Mouse (Mus musculus) forebrain, embryonic 14.5 days (tissue): ENCODE data around the gene Pdcd1. TPM values are rescaled to one million over a fixed set of nuclear protein-coding genes. Genes with fewer than 3 reads are reported as not detected.

Experiments
- ATAC-seq: fragments of 200-750 bp; cut with Nextera tagmentation; 2 replicates; pipeline ENCODE4 v1.8.0; 2017; ENCODE audit warnings: mild to moderate bottlenecking, moderate library complexity
- DNase-seq: peaks from one replicate; pipeline ENCODE4 v3.0.0-alpha.2; 2015; ENCODE audit warnings: low spot score
- H3K27ac ChIP-seq: fragments of 300-500 bp; sonication (generic); 2 replicates; pipeline ENCODE4 v1.5.1; 2014; ENCODE audit warnings: low read depth, mild to moderate bottlenecking, control low read depth, low read length, moderate library complexity
- H3K27me3 ChIP-seq: fragments of 300-500 bp; sonication (generic); replicated peaks from 2 replicates; pipeline ENCODE4 v1.6.1; 2014; ENCODE audit warnings: low read length, control low read depth, mixed read lengths; ENCODE audit not compliant: control insufficient read depth, insufficient read depth
- H3K36me3 ChIP-seq: fragments of 300-500 bp; sonication (generic); 2 replicates; pipeline ENCODE4 v1.6.1; 2014; ENCODE audit warnings: low read length, control low read depth; ENCODE audit not compliant: control insufficient read depth, insufficient read depth
- H3K4me1 ChIP-seq: fragments of 300-500 bp; sonication (generic); 2 replicates; pipeline ENCODE4 v1.6.1; 2014; ENCODE audit warnings: antibody characterized with exemption, low read length, control low read depth; ENCODE audit not compliant: control insufficient read depth, insufficient read depth
- H3K4me2 ChIP-seq: fragments of 300-500 bp; sonication (generic); 2 replicates; pipeline ENCODE4 v1.6.1; 2014; ENCODE audit warnings: mild to moderate bottlenecking, control low read depth, low read length
- H3K4me3 ChIP-seq: fragments of 300-500 bp; sonication (generic); 2 replicates; pipeline ENCODE4 v1.5.1; 2014; ENCODE audit warnings: low read depth, low read length, control low read depth
- H3K9ac ChIP-seq: fragments of 300-500 bp; sonication (generic); 2 replicates; pipeline ENCODE4 v1.6.1; 2014; ENCODE audit warnings: mild to moderate bottlenecking, low read length, control low read depth, moderate library complexity
- H3K9me3 ChIP-seq: fragments of 300-500 bp; sonication (generic); replicated peaks from 2 replicates; pipeline ENCODE4 v1.6.1; 2016; ENCODE audit warnings: low read length, control low read depth, mixed read lengths; ENCODE audit not compliant: control insufficient read depth
- WGBS: fragments of 180-500 bp; shearing (Covaris S2); extraction: QIAGEN DNeasy Blood & Tissue Kit; methylation state at CpG from one replicate; pipeline ENCODE4 v1.1.7; 2014; 5-methylcytosine and 5-hydroxymethylcytosine counted together
- polyA plus RNA-seq: library from polyadenylated mRNA; unstranded; fragments of >200 nt; fragmentation: Nextera tagmentation; extraction: Ambion mirVana; gene quantifications from 2 replicates; pipeline ENCODE4 v1.2.1, GENCODE M21; 2014

Gene Pdcd1
- polyA plus RNA-seq, result not detected in 2 replicates

DNA sequence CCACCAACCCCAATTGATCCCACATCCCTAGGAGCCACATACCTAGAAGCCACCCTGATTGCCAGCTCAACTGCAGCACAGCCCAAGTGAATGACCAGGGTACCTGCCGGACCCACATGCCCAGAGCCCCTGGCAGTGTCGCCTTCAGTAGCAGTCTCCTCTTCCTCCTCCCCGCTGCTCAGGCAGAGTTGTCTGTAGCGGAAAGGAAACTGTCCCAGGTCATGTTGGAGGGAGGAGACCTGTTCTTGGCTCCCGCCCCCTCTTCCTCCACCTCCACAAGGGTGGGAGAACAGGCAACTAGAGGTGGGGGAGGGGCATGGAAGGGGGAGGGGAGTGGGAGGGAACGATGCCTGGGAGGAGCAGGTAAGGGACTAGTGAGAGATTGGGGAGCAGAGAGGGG is at the start of gene Pdcd1:
TSS of gene Pdcd1 (minus strand) at position 181 of the 400 bp plus-strand sequence.
- H3K4me2 ChIP-seq, result no peak within 1 kb of the TSS
- no peak for ATAC-seq
- H3K9me3 ChIP-seq, result no peaks in the 10 kb centered on the region
- no peaks in the 10 kb centered on the region for H3K36me3 ChIP-seq
- H3K27ac ChIP-seq, result no peak within 1 kb of the TSS
- no peaks in the 10 kb centered on the region for H3K27me3 ChIP-seq
- H3K4me3 ChIP-seq, result no peak within 1 kb of the TSS
- H3K9ac ChIP-seq, result no peak within 1 kb of the TSS
- 67% methylated on average over 5 of the region's 6 CpGs for WGBS
- DNase-seq, result no peak
- no peaks in the 10 kb centered on the region for H3K4me1 ChIP-seq

DNA sequence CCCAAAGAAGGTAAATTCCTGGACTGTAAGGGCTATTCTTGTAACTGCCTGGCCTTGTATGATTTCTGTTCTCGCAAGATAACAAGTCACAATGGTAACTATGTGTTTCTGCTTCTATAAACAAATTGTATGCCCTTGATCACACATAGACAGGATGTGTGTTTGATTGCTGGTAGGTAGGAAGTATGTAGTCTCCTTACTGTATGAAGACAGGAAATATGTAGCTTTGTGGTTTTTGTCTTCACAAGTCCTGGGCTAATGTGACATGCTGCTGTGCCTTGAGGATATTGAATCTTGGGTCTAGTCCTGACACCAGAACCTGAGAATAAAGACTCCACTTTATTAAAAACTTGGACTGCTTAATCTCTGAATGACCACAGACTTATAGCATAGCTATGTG is 39.4 kb upstream of the Pdcd1 start:
- Histone ChIP-seq H3K27me3 (no peaks in the 10 kb centered on the region), H3K9me3 (no peaks in the 10 kb centered on the region), H3K9ac (no peak overlapping the region), H3K4me2 (no peak overlapping the region), H3K36me3 (no peaks in the 10 kb centered on the region), H3K27ac (no peak overlapping the region), H3K4me3 (no peak overlapping the region), H3K4me1 (no peaks in the 10 kb centered on the region)
- WGBS, result 95% methylated on average over 1 of the region's 1 CpGs
- no peak for DNase-seq
- ATAC-seq, result no peak

DNA sequence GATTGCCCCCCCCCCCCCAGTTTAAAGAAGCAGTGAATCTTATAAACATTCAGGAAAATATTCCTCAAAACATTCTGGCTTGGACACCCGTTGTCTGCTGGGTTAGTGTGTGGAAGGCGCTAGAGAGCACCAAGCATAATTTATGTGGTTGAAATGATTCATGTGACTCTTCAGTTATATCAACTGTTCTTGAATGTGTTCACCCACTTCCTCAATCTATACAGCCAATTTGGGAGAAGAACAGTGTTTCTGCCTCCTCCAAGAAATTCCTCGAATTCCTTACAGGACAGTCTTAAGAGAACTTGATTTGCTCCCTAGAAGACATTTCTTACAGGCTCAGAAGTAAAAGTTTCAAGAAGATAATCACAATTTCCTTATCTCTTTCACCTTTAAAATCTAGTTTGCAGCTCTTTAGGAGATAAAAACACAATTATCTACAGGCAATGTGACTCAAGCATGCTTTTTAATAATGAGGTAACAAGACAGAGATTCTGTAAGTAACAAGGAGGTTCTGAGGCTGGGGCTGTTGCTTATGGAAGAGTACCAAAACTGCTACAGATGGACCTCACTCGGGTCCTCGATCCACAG is 34.1 kb upstream of the Pdcd1 start:
- H3K4me3 ChIP-seq, result no peak overlapping the region
- no peaks in the 10 kb centered on the region for H3K27me3 ChIP-seq
- H3K9ac ChIP-seq, result no peak overlapping the region
- 89% methylated on average over 5 of the region's 5 CpGs for WGBS
- H3K36me3 ChIP-seq, result no peaks in the 10 kb centered on the region
- no peak for DNase-seq
- H3K4me1 ChIP-seq, result no peaks in the 10 kb centered on the region
- no peak for ATAC-seq
- no peak overlapping the region for H3K27ac ChIP-seq
- no peaks in the 10 kb centered on the region for H3K9me3 ChIP-seq
- H3K4me2 ChIP-seq, result no peak overlapping the region

DNA sequence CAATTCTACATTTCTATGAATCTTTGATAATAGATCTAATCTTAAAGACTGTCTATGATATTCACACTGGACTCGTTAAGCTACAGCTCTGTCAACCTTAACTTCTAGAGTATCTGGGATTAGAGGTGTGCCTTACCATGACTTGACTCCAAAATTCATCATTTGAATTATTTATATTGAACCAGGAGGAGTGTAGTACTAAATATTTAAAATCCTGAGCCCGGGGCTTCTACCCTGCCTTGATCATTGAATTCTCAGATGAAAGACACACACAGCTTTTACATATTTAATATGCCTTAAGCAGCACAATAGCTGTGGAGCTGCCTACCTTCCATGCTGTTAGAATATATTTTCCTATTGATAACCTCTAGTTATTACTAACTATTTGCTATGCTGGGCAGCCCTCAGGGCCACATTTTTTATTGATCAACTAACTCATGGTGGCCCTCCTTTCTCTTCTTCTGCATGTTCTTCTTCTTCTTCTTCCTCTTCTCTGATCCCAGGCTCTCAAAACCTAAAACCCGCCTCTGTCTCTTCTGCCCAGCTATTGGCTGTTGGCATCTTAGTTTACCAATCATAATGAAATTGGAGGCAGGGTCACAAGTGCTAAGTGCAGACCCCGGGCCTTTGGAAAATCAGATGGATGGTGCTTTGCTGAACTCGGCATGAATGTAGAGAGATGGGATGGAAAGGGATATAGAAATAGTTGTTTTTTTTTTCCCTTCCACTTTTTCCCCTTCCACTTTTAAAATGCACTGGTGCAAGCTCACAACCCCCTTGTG is 33.2 kb upstream of the Pdcd1 start:
- H3K27me3 ChIP-seq, result no peaks in the 10 kb centered on the region
- H3K27ac ChIP-seq, result no peak overlapping the region
- ATAC-seq (no peak), DNase-seq (no peak)
- no peaks in the 10 kb centered on the region for H3K4me1 ChIP-seq
- H3K36me3 ChIP-seq, result no peaks in the 10 kb centered on the region
- H3K9me3 ChIP-seq, result no peaks in the 10 kb centered on the region
- 86% methylated on average over 5 of the region's 5 CpGs for WGBS
- no peak overlapping the region for H3K9ac ChIP-seq
- H3K4me2 ChIP-seq, result no peak overlapping the region
- no peak overlapping the region for H3K4me3 ChIP-seq

DNA sequence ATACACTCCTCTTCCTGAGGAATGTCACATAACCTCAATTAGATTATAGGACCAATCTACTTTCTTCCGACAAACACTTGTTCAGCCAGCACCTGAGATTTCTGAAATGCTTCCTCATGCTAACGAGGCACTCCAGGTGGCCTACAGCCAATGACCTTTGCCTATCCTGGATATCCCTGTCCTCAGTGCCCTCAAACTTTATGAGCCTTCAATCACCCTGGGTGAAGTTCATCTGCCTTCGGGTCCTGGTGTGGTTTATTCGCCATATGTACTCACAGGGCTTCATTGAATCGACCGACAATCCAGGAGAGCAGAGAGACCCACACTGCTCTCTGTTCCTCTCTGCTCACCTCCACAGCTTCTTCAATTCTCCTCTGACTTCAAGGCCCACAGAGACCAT is 29.4 kb upstream of the Pdcd1 start:
- WGBS, result 90% methylated on average over 6 of the region's 6 CpGs
- no peak for ATAC-seq
- Histone ChIP-seq H3K4me1 (no peaks in the 10 kb centered on the region), H3K27ac (no peak overlapping the region), H3K4me2 (no peak overlapping the region), H3K27me3 (no peaks in the 10 kb centered on the region), H3K9ac (no peak overlapping the region), H3K36me3 (no peaks in the 10 kb centered on the region), H3K4me3 (no peak overlapping the region), H3K9me3 (no peaks in the 10 kb centered on the region)
- DNase-seq, result no peak

DNA sequence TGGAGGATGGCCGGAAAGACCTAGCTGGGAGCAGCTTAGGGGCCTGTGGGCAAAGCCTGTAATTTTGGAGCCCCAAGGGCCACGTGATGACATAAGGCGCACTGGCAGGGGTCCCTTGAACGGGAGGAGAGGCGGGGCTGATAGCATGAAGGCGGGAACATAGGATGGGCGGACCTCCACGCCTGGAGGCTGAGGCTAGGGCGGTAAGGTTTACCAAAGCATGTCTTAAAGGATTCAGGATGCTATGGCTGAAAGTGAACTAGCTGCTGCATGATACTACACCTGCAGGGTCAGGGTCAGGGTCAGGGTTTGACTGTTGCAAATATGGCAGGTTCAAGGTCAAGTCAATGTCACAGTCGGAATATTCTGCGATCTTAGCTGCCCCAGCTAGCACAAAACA is 28.8 kb upstream of the Pdcd1 start:
- H3K4me2 ChIP-seq, result no peak overlapping the region
- no peaks in the 10 kb centered on the region for H3K9me3 ChIP-seq
- DNase-seq, result no peak
- no peak overlapping the region for H3K9ac ChIP-seq
- 67% methylated on average over 11 of the region's 11 CpGs for WGBS
- no peaks in the 10 kb centered on the region for H3K4me1 ChIP-seq
- H3K27ac ChIP-seq, result no peak overlapping the region
- H3K36me3 ChIP-seq, result no peaks in the 10 kb centered on the region
- no peak overlapping the region for H3K4me3 ChIP-seq
- H3K27me3 ChIP-seq, result no peaks in the 10 kb centered on the region
- ATAC-seq, result no peak

DNA sequence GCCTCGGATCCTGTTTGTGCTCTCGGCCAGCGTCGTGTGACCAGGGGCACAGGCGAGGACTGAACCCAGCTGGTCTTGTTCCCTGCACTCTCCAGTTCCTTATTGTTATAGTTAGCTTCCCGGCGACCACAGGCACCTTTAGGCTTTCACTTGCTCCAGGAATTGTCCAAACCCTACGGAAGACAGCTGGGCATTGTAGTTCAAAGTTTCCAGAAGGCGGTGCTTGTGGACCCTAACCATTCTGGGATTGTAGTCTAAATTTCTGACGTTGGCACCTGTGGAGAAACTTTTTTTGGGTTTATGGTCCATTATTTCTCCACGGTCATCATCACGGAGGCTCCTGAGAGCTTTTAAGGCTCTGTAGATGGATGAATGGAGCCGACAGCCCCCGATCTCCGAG is 28.4 kb upstream of the Pdcd1 start:
- no peak for ATAC-seq
- Histone ChIP-seq H3K27ac (no peak overlapping the region), H3K4me1 (no peaks in the 10 kb centered on the region), H3K4me3 (no peak overlapping the region), H3K9me3 (no peaks in the 10 kb centered on the region), H3K9ac (no peak overlapping the region), H3K4me2 (no peak overlapping the region), H3K36me3 (no peaks in the 10 kb centered on the region), H3K27me3 (no peaks in the 10 kb centered on the region)
- DNase-seq, result no peak
- WGBS, result 60% methylated on average over 15 of the region's 15 CpGs

DNA sequence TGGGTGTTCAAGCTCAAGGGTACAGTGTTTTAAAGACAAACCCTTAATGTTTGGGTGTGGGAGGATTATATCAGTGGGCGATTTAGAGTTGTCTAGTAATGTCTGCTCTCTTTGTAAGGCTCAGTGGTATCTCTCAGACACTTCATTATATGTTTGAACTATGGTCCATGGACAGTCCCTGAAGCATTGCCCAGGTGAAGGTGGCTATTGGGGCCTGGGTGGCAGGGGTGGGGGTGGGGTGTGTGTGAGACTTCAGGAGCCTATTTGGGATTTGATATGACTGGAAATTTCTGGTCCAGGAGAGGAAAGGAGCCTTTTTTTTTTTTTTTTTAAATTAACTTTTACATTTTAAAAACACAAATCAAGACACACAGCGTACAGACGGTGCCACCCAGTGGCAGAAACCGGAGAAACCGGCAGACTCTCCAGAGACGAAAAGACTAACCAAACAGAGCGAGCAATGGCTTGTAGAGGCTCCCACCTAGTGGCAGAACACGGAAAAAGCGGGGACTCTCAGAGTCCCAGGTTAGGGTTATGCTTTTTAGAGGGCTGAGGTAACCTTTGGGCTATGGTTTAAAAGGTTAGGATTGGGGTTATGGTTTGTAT is 26.6 kb upstream of the Pdcd1 start:
- no peak overlapping the region for H3K27ac ChIP-seq
- DNase-seq (peak; percentile 94), ATAC-seq (peak; percentile 94)
- no peak overlapping the region for H3K4me3 ChIP-seq
- WGBS, result 3% methylated on average over 9 of the region's 9 CpGs
- no peak overlapping the region for H3K9ac ChIP-seq
- H3K4me1 ChIP-seq, result no peaks in the 10 kb centered on the region
- no peaks in the 10 kb centered on the region for H3K27me3 ChIP-seq
- no peak overlapping the region for H3K4me2 ChIP-seq
- H3K9me3 ChIP-seq, result no peaks in the 10 kb centered on the region
- no peaks in the 10 kb centered on the region for H3K36me3 ChIP-seq

DNA sequence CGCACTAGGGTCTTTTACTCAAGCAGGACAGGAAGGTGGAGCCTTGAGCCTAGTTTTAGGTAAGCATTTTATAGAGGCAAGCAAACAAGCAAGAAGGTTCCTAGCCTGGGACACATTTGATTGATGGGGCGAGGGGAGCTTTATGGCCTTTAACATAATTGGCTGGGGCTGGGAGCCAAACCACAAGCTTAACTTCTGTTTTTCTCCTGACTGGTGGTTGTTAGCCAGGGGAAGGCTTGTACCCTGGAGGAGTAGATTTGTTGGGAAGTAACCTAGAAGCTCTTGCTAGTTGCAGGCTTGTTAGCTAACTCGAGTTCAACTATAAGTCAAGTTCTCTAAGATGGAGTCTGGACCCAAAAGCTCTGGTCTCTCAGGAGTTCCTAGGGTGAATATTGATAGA is 26.0 kb upstream of the Pdcd1 start:
- ATAC-seq, result no peak
- H3K27ac ChIP-seq, result no peak overlapping the region
- 77% methylated on average over 3 of the region's 3 CpGs for WGBS
- no peak overlapping the region for H3K9ac ChIP-seq
- no peak overlapping the region for H3K4me2 ChIP-seq
- no peak for DNase-seq
- H3K9me3 ChIP-seq, result no peaks in the 10 kb centered on the region
- H3K27me3 ChIP-seq, result no peaks in the 10 kb centered on the region
- H3K4me1 ChIP-seq, result no peaks in the 10 kb centered on the region
- no peaks in the 10 kb centered on the region for H3K36me3 ChIP-seq
- no peak overlapping the region for H3K4me3 ChIP-seq
